Mouse (Mus musculus) embryonic facial prominence, embryonic 14.5 days (tissue): ENCODE results near the gene Gm17455. TPM values are rescaled to one million over a fixed set of nuclear protein-coding genes. Genes with fewer than 3 reads are reported as not detected.

Experiments used
- ATAC-seq: fragments of 200-750 bp; cut with Nextera tagmentation; 2 replicates; pipeline ENCODE4 v1.8.0; 2017; ENCODE audit warnings: low read depth, moderate number of reproducible peaks, moderate TSS enrichment
- DNase-seq: peaks from one replicate; pipeline ENCODE4 v3.0.0-alpha.2; 2015; ENCODE audit warnings: low spot score
- H3K27ac ChIP-seq: fragments of 300-500 bp; sonication (generic); replicated peaks from 2 replicates; pipeline ENCODE4 v1.5.1; 2014; ENCODE audit warnings: low read depth, mild to moderate bottlenecking, low read length, moderate library complexity
- H3K27me3 ChIP-seq: fragments of 300-500 bp; sonication (generic); replicated peaks from 2 replicates; pipeline ENCODE4 v1.6.1; 2014; ENCODE audit warnings: low read length; ENCODE audit not compliant: control insufficient read depth, insufficient read depth
- H3K36me3 ChIP-seq: fragments of 300-500 bp; sonication (generic); 2 replicates; pipeline ENCODE4 v1.6.1; 2014; ENCODE audit warnings: low read length, mixed read lengths; ENCODE audit not compliant: control insufficient read depth, insufficient read depth
- H3K4me1 ChIP-seq: fragments of 300-500 bp; sonication (generic); 2 replicates; pipeline ENCODE4 v1.6.1; 2014; ENCODE audit warnings: antibody characterized with exemption, low read length; ENCODE audit not compliant: control insufficient read depth, insufficient read depth
- H3K4me2 ChIP-seq: fragments of 300-500 bp; sonication (generic); 2 replicates; pipeline ENCODE4 v1.6.1; 2014; ENCODE audit warnings: low read depth, mild to moderate bottlenecking, low read length, moderate library complexity, mixed read lengths
- H3K4me3 ChIP-seq: fragments of 300-500 bp; sonication (generic); 2 replicates; pipeline ENCODE4 v1.5.1; 2014; ENCODE audit warnings: low read depth, mild to moderate bottlenecking, low read length
- H3K9ac ChIP-seq: fragments of 300-500 bp; sonication (generic); 2 replicates; pipeline ENCODE4 v1.6.1; 2014; ENCODE audit warnings: low read depth, mild to moderate bottlenecking, low read length, moderate library complexity, mixed read lengths
- H3K9me3 ChIP-seq: fragments of 300-500 bp; sonication (generic); 2 replicates; pipeline ENCODE4 v1.6.1; 2016; ENCODE audit warnings: low read length; ENCODE audit not compliant: control insufficient read depth
- WGBS: fragments of 180-500 bp; shearing (Covaris S2); extraction: QIAGEN DNeasy Blood & Tissue Kit; methylation state at CpG from one replicate; pipeline ENCODE4 v1.1.7; 2014; 5-methylcytosine and 5-hydroxymethylcytosine counted together
- polyA plus RNA-seq: library from polyadenylated mRNA; unstranded; fragments of >200 nt; fragmentation: Nextera tagmentation; extraction: Ambion mirVana; gene quantifications from 2 replicates; pipeline ENCODE4 v1.2.1, GENCODE M21; 2014

Gene Gm17455
- 1.4 and 1.7 TPM in 2 replicates for polyA plus RNA-seq

- Histone ChIP-seq H3K27me3 (no peaks in the 10 kb centered on the region), H3K9ac (peak within 1 kb of the TSS; percentile 39; the same call in 1 of the 2 replicates), H3K27ac (no peak within 1 kb of the TSS), H3K4me1 (no peaks in the 10 kb centered on the region), H3K4me2 (no peak within 1 kb of the TSS), H3K9me3 (no peaks in the 10 kb centered on the region), H3K36me3 (no peaks in the 10 kb centered on the region), H3K4me3 (no peak within 1 kb of the TSS)
- 61% methylated on average over 7 of the region's 7 CpGs for WGBS
- no peak for DNase-seq
- no peak for ATAC-seq
Observed at GRCm38 (mm10) chr10:60399449-60399848, at the start of gene Gm17455. TSS of gene Gm17455 (plus strand) at chr10:60399726.

GRCm38 (mm10) chr10:60350077-60350804 is 49.3 kb upstream of the Gm17455 start:
- DNase-seq (no peak), ATAC-seq (no peak)
- Histone ChIP-seq H3K4me2 (peak overlapping the region; percentile 35; the same call in 1 of the 2 replicates), H3K4me3 (peak overlapping the region; percentile 5; the same call in 1 of the 2 replicates), H3K9me3 (no peaks in the 10 kb centered on the region), H3K4me1 (peaks cover 37% of the 10 kb centered on the region), H3K36me3 (no peaks in the 10 kb centered on the region), H3K27me3 (no peaks in the 10 kb centered on the region), H3K9ac (no peak overlapping the region), H3K27ac (peak overlapping the region; percentile 28; the same call in 1 of the 2 replicates)
- WGBS: 43% methylated on average over 4 of the region's 5 CpGs

- H3K36me3 ChIP-seq: no peaks in the 10 kb centered on the region
- H3K4me3 ChIP-seq: peak overlapping the region; percentile 5; the same call in 1 of the 2 replicates
- peaks cover 37% of the 10 kb centered on the region for H3K4me1 ChIP-seq
- peak; percentile 71 for ATAC-seq
- no peaks in the 10 kb centered on the region for H3K9me3 ChIP-seq
- H3K27me3 ChIP-seq: no peaks in the 10 kb centered on the region
- H3K9ac ChIP-seq: no peak overlapping the region
- H3K27ac ChIP-seq: peak overlapping the region; percentile 85
- 16% methylated on average over 3 of the region's 3 CpGs for WGBS
- DNase-seq: peak; percentile 91
- peak overlapping the region; percentile 35; the same call in 1 of the 2 replicates for H3K4me2 ChIP-seq
Observed at GRCm38 (mm10) chr10:60350805-60351167, 48.7 kb upstream of the Gm17455 start.

GRCm38 (mm10) chr10:60351248-60351647 is 48.3 kb upstream of the Gm17455 start:
- Histone ChIP-seq H3K9ac (no peak overlapping the region), H3K9me3 (no peaks in the 10 kb centered on the region), H3K4me3 (no peak overlapping the region), H3K27me3 (no peaks in the 10 kb centered on the region), H3K4me2 (peak overlapping the region; percentile 5), H3K27ac (peak overlapping the region; percentile 85), H3K36me3 (no peaks in the 10 kb centered on the region), H3K4me1 (peaks cover 35% of the 10 kb centered on the region)
- ATAC-seq (no peak), DNase-seq (no peak)
- 6% methylated on average over 3 of the region's 3 CpGs for WGBS

GRCm38 (mm10) chr10:60351761-60352455 is 47.6 kb upstream of the Gm17455 start:
- Histone ChIP-seq H3K36me3 (no peaks in the 10 kb centered on the region), H3K27me3 (no peaks in the 10 kb centered on the region), H3K9me3 (no peaks in the 10 kb centered on the region), H3K9ac (no peak overlapping the region), H3K4me2 (peak overlapping the region; percentile 5; the same call in 1 of the 2 replicates), H3K27ac (peak overlapping the region; percentile 85), H3K4me3 (no peak overlapping the region), H3K4me1 (peaks cover 28% of the 10 kb centered on the region)
- DNase-seq (peak; percentile 91), ATAC-seq (peak; percentile 72; the same call in 1 of the 2 replicates)
- 17% methylated on average over 7 of the region's 7 CpGs for WGBS

- Histone ChIP-seq H3K27me3 (no peaks in the 10 kb centered on the region), H3K4me1 (peaks cover 30% of the 10 kb centered on the region), H3K4me2 (no peak overlapping the region), H3K27ac (0 out of 2 replicates have a peak overlapping the region, but pooled peaks have one; percentile 67), H3K9ac (no peak overlapping the region), H3K9me3 (no peaks in the 10 kb centered on the region), H3K4me3 (no peak overlapping the region), H3K36me3 (no peaks in the 10 kb centered on the region)
- DNase-seq (no peak), ATAC-seq (no peak)
- WGBS: 54% methylated on average over 4 of the region's 5 CpGs
Observed at GRCm38 (mm10) chr10:60353241-60354002, 46.1 kb upstream of the Gm17455 start.

GRCm38 (mm10) chr10:60354003-60354325 is 45.6 kb upstream of the Gm17455 start:
- H3K9me3 ChIP-seq: no peaks in the 10 kb centered on the region
- no peak overlapping the region for H3K9ac ChIP-seq
- 90% methylated on average over 4 of the region's 4 CpGs for WGBS
- H3K4me3 ChIP-seq: no peak overlapping the region
- H3K27ac ChIP-seq: no peak overlapping the region
- ATAC-seq: no peak
- no peaks in the 10 kb centered on the region for H3K36me3 ChIP-seq
- no peak overlapping the region for H3K4me2 ChIP-seq
- H3K27me3 ChIP-seq: no peaks in the 10 kb centered on the region
- H3K4me1 ChIP-seq: peaks cover 29% of the 10 kb centered on the region
- DNase-seq: no peak

GRCm38 (mm10) chr10:60354881-60355677 is 44.4 kb upstream of the Gm17455 start:
- H3K9me3 ChIP-seq: no peaks in the 10 kb centered on the region
- ATAC-seq: no peak; the same call in 1 of the 2 replicates
- H3K27ac ChIP-seq: peak overlapping the region; percentile 61
- H3K36me3 ChIP-seq: no peaks in the 10 kb centered on the region
- no peak overlapping the region for H3K4me3 ChIP-seq
- H3K4me2 ChIP-seq: no peak overlapping the region
- H3K9ac ChIP-seq: no peak overlapping the region
- H3K4me1 ChIP-seq: peaks cover 25% of the 10 kb centered on the region
- H3K27me3 ChIP-seq: no peaks in the 10 kb centered on the region
- DNase-seq: peak; percentile 59
- 47% methylated on average over 11 of the region's 11 CpGs for WGBS
